Mouse (Mus musculus): ENCODE data around the gene Klf12.

Gene Klf12

DNA sequence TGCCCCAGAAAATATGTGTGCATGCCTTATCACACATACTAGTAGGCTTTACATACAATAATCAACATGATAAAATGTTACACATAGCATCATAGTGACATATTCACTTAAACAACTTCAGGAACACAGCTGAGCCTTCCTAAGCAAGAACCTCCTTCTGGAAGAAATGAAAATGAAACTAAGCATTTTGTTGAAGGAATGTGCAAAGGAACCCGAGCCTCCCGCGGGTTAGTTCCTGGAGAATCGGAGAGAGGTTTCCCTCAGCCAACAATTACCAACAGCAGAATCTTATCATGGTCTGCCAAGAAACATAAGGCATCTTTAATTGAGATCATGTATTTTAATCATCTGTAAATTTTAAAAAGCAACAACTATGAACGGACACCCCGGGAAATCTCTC is 257.8 kb downstream of the Klf12 start:
- no peak for DNase-seq (ENCODE audit: low read depth)

DNA sequence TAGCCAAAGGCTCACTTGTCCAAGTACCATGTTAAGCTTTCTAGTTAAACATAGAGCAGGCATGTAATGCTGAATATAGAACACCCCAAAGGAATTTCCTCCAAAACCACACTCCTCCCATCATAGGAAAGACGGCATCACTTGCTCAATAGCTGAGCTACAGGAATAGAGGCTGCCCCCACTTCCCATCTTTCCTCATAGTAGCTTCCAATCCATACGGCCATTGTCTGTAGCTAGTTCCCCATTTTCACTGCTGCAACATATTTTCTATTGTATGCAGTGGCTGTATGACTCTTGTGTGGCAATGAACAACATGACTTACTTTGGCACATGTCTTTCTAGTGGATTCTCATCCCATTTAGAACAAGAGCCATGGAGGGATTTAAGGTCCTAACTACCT is 267.3 kb downstream of the Klf12 start:
- DNase-seq (ENCODE audit: low read depth) = no peak

DNA sequence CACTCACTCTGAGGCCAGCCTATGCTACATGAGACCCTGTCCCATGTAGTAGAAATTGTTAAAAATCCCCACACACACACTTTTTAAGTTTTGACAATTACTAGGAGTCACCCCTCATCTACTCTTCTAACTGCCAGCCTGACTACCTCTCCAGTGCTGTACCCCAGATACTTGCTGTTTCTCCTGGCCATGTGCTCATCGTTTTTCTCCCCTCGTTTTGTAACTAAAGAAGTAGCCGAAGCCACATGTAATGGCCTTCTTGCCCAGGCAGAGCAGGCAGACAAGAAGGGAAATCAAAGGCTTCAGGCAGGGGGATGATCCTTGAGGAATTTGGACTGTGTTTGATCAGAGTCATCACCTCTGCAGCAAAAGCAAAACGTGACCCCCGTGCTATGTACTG is 274.0 kb downstream of the Klf12 start:
- DNase-seq (ENCODE audit: low read depth) = no peak

DNA sequence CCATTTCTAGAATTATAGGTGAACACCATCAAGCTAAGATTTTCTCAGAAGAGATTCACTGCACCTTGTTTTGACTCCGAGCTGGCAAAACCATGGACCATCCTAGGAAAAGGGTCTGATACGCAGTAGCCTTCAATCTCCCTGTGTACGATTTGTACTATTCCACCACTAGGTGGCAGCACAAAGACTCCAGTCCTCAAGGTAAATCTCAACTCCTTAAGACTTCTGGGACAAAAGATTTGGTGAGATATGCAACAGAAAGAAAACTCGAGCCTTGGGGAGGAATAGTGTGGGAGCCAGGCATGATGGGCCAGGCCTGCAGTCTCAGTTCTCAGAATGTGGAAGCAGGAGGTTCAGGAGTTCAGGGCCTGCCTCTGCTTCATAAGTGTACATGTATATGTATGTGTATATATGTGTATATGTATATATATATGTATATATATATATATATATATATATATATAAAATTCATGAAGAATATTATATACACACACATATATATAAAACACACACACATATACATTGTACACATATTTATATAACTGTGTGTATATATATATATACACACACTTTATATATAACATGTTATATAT is 274.6 kb downstream of the Klf12 start:
- DNase-seq (ENCODE audit: low read depth) = peak; percentile 10

DNA sequence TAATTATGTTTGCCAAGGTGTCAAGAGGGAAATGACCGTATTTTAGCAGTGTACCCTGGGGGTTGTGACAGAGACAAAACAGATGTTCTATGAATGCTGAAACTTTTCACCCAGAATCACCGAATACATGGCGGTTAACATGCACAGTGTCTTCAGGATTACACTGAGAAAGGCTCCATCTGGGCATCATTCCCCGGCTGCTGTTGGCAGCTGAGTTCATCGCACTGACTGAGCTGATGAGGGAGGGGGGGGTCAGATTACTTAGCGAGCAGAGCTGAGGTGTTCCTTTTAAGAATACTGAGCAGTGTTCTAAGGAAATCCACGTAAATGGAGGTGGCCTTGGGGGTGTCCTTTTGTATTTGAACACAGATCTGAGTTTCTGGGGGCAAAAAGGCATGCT is 301.0 kb downstream of the Klf12 start:
- DNase-seq (ENCODE audit: low read depth) = no peak

DNA sequence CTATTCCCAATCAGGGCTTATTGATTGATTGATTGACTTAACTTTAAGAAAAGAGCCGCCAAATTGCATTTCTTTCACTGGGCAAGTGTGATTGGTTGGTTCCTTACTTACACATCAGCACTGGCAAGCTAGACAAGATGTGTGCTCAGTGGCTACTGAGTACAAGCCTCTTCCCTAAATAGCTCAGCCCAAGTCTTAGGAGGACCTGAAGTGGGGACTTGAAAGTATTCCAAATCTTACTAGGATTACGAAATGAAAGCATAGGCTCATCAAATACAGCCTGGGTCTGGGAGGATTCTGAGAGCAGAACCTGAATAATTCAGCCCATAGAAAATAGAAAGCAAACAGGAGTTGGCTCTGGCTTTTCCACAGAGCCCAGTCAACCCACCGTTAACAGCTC is 303.3 kb downstream of the Klf12 start:
- no peak for DNase-seq (ENCODE audit: low read depth)

DNA sequence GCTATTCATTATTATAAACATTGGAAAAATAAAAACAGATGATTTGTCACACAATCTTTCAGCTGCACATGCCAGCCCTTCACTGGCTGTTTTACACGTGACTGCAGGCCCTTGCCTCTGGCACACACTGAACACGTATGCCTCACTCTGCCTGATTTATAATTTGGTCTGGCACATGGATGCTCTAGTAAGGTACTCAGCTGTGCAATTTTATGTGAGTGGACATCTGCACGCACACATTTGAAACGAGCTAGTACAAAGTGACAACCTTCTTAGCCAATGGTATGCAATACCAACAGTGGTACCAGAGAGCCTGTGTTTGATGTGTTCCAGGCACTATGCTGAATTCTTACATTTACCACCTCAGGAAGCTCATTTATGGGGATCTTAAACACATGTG is 316.6 kb downstream of the Klf12 start:
- DNase-seq (ENCODE audit: low read depth) = no peak

DNA sequence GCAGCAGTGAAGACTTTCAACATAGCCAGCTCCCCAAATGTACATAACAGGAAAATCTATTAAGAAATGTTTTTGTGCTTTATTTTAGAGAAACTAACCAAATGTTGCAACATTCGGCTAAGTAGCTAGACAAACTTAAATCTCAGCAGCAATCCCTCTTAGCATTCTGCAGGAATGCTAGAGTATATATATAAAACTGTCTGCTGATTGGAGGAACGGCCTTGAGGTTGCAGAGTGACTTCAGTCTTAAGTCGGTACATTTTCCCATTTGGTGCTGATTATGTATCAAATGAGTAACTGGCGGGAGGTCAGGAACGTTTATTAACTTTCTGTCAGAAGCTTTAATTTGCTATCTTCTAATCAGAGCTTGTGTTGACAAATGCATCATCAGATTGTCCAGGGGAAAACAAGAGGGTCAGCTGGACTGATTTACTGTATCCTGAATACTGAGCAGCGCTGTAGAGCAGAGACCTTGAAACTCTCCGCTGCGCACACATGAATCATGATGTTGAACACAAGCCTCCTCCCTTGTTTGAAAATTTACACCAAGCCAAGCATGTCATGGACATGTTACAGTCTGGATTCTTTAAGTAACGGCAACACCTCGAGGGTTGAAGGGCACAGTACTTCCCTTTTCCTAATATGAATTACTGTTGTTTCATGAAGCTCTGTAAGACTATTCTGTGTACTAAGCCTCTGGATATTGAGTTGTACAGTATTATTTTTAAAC is 323.8 kb downstream of the Klf12 start:
- DNase-seq (ENCODE audit: low read depth) = no peak

DNA sequence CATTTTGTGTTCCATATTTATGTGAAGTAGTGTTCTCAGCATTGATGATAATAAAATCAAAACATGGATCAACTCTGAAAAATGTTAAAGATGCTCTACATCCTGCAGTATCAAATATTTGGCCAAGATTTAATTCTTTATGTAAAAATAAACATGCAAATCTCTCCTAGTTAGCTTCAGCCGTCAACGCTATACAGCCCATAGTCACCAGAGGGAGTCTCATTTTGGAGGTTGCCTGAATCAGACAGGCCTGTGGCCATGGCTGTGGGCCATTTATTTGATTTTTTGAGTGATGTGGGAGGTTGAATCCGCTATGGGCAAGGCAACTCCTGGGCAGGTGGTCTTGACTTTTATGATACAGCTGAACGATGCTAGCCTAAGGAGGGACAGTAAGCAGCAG is 329.3 kb downstream of the Klf12 start:
- DNase-seq (ENCODE audit: low read depth) = no peak

DNA sequence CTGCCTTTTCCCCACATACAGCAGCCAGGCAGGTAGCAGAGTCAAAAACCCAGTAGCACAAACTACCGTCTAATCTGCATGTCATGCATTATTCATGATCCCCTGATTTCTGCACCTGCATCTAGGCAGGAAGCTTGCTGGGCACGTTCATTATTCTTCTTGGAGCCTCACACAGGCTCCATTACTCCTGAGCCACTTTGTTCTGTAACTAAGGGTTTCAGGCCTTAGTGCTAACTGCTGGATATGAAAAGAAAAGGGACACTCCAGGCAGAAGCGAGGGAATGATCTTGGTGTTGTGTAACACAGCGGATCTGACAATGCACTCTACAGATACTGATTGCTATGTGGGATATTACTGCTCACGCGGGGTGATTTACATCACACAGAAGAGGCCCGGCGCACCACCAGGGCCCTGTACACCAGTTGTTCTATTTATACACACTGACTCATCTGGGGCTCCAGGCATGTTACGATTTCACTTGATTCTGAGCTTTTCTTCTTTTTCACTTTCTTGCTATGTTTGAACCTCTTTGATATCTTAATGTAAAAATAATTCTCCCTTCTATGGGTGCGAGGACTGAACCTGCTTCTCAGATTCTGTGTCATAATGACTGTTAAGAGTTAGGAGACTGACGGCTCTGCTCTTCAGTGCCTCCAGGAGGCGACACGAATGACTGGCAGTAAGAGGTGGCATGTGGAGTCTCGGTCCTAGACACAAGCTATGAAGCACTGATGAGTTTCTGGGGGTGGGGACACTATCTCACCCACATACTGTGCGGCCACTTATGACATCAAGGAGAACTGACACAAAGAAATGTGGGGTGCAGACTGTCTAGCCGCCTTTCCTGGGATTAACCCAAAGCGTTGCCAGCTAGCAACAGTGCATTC is 340.0 kb downstream of the Klf12 start:
- DNase-seq (ENCODE audit: low read depth) = no peak

DNA sequence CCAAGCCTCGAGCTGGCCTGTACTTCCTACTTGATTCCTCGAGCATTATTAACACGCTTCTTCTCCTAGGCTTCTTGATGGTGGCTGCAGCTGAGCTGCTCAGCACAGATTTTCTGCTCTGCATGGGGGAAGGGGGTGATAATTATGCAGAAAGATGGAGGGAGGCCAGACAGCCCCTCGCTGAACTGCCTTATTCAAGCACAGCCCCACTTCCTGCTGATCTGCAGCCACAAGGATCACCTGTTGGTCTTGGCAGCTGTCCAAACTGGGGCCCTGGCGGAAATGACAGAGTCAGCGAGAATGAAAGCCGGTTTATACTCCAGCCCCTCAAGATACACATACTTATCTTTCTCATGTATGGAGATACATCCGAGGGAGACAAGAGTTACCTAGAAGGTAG is 341.3 kb downstream of the Klf12 start:
- no peak for DNase-seq (ENCODE audit: low read depth)

DNA sequence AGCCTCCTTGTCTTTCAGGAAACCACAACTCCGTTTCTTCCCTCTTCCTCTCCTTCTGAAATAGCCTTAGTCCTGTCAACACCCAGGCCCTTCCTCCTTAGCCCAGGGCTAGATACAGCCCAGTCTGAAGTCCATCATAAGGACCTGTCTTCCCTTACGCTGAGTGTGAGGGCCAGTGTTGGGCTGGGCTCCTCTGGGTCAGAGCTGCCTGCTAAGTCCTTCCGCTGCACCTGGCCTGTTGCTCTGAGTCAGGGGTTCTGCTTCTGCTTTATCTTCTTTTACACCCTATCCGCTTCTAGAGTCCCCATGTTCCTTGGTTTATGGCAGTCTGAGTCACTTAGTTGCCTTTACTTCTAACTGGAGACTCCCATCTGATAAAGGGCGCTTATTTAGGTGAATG is 351.0 kb downstream of the Klf12 start:
- no peak for DNase-seq (ENCODE audit: low read depth)

DNA sequence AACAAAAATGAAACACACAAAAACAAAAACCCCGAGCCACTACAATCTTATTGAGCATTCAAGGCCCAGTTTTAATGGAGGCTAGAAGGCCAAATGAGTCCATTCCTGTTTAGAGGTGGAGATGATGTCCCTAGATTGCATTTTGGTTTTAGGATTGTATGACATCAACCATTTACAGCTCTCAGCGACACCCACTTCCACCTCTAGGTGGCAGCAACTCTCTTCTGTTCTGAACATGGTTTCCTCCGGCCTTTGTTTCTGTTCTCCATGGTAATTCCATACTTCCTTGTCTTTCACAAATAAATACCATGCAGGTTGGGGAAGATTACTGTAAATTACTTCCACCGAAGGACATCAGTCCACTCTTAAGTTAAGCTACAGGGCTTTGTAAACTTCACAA is 352.6 kb downstream of the Klf12 start:
- DNase-seq (ENCODE audit: low read depth) = peak; percentile 7

DNA sequence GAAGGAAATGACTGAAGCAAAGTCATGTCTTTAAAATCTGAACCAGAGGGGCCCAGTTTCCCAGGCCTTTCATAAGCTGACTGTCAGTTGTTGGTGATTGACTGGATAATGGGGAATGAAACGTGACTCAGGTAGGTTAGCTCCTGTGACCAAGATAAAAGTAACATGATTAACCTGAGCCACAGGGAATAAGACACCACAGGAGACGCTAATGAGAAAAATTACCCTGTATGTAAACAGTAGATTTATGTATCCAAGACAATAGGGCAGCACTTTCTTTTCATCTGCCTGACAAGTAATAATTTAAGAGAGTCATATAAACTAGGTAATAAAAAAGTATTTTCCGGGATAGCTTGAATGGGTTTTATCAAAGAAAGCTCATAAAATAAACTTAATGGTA is 372.6 kb downstream of the Klf12 start:
- DNase-seq (ENCODE audit: low read depth) = no peak

DNA sequence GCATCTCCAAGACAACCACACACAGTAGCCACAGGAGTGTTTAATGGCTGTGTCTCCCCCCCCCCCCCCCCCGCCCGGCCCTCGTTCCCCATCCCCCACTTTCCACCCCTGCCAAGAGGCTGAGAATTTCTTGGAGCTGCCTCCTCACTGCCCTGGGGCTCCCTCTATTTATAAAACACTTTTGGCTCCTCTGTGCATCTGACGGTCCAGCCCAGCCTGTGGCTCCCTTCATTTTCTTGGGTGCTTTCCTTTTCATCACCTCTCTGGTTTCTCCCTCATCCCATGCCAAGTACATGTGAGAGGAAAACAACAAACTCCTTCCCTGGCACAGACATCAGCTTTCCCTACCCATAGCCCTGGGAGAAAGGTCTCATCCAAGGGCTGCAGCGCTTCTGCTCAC is 373.6 kb downstream of the Klf12 start:
- DNase-seq (ENCODE audit: low read depth) = no peak

DNA sequence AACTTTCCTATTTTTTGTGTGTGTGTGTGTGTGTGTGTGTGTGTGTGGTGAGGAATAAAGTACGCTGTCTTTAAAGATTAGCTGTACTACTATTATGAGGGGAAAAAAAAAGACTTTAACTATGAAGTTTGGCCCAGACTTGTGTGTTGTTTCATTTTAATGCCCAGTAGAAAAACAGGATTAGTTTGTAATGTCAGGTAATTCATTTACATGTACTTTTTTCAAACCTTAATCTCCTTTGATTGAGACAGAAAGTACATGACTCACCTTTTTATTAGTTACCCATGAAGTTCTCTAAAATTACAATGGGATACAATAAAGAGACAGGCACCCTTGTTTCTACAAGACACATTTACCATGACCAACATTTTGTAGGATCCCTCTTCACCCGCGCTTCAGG is 383.6 kb downstream of the Klf12 start:
- no peak for DNase-seq (ENCODE audit: low read depth)

DNA sequence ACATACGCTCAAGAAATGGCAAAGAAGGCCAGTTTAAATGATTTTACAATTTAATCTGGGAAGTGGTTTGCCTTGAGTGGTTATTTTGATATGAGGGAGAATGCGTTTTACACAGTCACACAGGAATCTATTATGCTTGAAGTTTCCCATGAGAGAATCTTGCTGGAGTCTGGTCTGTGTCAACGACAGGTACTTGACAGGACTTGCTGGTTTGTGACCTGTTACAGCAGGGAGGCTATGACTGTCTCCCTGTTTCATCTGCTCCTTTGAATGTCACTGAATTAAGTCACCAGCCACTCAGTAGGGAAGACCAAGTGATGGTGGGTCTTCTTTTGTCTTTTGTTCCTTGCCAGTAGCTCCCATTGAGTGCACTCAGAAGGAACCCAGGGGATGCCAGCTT is 385.6 kb downstream of the Klf12 start:
- no peak for DNase-seq (ENCODE audit: low read depth)

DNA sequence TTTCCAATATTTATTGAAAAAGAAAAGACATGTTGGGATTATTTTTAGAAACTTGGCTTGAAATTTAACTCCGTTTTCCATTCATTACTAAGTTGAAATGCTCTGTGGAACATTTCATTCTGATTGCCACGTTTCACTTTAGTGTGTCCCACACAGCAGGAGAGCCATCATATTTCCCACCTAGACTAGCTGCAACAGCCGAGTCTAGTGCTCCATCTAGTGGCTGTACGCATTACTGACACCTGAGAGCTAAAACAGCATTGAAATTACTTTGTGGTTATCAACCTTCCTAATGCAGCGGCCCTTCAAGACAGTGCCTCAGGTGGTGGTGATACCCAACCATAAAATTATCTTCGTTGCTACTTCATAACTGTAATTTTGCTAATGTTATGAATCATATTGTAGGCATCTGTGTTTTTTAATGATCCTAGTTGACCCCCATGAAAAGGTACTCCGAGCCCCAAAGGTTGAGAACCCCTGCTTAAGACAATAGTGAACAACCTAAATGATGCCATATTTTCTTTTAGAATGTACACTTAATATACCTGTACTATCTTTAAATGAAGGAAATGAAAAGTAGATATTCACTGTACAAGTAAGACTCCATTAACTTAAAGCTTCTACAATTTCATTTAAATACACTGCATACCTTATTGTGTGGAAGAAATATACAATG is 389.6 kb downstream of the Klf12 start:
- peak; percentile 43 for DNase-seq (ENCODE audit: low read depth)

DNA sequence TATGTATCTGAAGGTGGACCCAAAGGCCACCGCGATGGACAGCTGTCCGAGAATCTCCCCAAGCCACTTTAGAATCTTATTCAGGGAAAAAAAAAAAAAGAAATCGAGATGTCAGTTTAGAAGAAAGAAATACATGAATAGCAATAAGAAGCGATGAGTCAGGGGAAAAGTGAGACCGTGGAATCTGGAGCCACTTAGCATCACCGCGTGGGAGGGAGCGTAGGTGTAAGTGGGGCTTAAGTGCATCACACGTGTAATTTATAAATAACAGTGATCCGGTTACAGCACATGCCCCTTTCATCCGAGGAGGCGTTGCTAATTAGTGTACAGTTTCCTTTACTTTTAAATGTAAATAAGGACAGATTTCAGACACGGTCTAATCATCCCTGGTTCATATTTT is 390.4 kb downstream of the Klf12 start:
- no peak for DNase-seq (ENCODE audit: low read depth)

DNA sequence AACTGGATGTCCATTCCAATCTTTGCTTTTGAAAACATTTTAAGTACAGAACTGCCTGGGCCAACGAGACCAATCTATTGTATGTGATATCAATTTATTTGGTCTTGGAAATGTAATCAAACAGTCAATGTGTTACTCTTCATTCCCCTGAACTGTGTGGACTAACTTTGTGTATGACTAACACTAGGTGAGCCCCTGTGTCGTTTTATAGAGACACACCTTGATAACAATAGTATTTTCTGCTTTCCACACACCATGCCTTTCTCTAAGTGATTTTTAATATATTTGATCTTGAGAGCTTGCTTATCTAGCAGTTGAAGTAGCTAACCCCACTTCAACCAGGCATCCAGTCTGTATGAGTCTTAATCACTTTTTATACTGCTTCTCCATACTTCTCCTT is 398.0 kb downstream of the Klf12 start:
- DNase-seq (ENCODE audit: low read depth) = no peak

DNA sequence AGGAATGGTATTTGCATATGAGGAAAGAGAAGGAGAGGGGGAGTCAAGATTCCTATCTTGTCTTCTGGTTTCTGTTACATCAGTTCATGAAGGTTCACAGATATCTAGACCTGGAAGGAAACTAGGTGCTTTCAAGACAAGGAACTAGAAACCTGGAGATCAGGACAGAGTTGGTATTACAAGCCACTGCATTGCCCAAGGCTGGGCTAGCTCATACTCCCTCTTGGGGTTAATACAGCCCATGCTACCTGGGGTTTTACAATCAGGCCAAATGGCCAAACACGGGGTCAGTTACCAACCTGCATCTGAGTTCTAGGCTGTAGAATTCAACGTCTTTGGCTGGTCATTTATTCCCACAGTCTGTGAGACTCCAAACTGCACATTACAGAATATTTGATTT is 398.9 kb downstream of the Klf12 start:
- no peak for DNase-seq (ENCODE audit: low read depth)

DNA sequence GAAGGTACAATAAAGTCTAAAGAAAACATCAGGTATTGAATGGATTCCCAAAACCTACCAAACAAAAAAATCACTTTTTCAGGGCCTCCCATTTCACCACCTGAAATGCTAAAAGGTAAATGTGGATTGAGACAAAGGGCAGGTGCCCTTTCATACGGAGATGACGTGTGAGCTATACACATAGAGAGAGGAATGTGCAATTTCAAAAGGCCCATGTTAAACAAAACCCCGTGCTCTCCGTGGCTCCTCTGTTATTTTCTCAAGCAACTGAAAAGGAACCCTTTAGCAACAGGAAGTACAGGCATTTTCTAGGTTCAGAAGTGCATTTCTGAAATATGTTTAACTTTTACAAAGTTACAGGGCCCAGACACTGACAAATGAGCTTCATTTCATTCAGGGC is 399.4 kb downstream of the Klf12 start:
- DNase-seq (ENCODE audit: low read depth) = no peak

Data from c-Kit-positive CD71-positive TER-119-negative erythroid progenitor cells, embryonic 14.5 days (primary cell).